Mouse (Mus musculus) R1 (cell line): ENCODE results near the gene Reg1.
A peak's percentile ranks its signal among the peaks of the same experiment; 100 is the strongest.
"Not testable (repeated sequence)": the region's sequence is repeated elsewhere in the genome, so short reads cannot be mapped to it uniquely, and the experiment has no call there.

Source experiments
- DNase-seq: peaks from one replicate; pipeline ENCODE4 v3.0.0-alpha.2; 2018; ENCODE audit warnings: low read depth, low spot score

Gene Reg1

GRCm38 (mm10) chr6:78422411-78422810 is at the start of gene Reg1:
TSS of gene Reg1 (plus strand) at chr6:78422711.
- DNase-seq: not testable (repeated sequence)

DNA sequence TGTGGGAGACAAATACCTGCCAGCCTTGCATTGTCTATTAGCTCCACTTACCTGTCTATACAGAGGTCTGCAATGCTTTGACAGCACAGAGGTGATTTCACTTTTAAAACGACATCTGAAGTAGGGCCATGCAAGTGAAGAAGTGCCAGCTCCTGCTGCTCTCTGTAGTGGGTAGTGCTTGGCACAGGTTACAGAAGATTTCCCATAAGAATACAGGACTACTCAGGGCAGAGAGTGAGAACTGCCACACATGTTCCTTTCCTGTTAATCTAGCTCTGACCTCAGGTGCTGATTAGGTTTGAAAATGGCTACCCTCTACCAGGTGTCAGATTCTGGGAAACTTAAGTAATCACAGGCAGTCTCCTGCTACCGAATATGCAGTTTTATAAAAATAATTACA is 43.7 kb upstream of the Reg1 start, which contains the start of gene Reg3d:
TSS of gene Reg3d (minus strand) at position 101 of the 400 bp plus-strand sequence.
- no peak for DNase-seq

- no peak for DNase-seq
These were observed 42.1 kb upstream of the Reg1 start, which contains the start of gene Reg3a for GRCm38 (mm10) chr6:78380409-78380808. TSS of gene Reg3a (plus strand) at chr6:78380709.

GRCm38 (mm10) chr6:78385609-78386008 is 36.9 kb upstream of the Reg1 start:
- no peak for DNase-seq

DNA sequence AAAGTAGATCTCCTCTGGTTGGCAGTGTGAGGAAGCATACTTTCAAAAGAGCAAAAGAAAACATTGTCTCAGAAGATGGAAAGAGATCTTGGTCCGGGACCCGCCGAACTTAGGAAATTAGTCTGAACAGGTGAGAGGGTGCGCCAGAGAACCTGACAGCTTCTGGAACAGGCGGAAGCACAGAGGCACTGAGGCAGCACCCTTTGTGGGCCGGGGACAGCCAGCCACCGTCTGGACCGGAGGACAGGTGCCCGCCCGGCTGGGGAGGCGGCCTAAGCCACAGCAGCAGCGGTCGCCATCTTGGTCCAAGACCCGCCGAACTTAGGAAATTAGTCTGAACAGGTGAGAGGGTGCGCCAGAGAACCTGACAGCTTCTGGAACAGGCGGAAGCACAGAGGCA is 27.2 kb upstream of the Reg1 start, which contains the start of gene Reg2:
TSS of gene Reg2 (plus strand) at position 301 of the 400 bp plus-strand sequence.
- DNase-seq: not testable (repeated sequence)

- DNase-seq: no peak
These were observed 3.0 kb downstream of the Reg1 start for GRCm38 (mm10) chr6:78425497-78425896.

DNA sequence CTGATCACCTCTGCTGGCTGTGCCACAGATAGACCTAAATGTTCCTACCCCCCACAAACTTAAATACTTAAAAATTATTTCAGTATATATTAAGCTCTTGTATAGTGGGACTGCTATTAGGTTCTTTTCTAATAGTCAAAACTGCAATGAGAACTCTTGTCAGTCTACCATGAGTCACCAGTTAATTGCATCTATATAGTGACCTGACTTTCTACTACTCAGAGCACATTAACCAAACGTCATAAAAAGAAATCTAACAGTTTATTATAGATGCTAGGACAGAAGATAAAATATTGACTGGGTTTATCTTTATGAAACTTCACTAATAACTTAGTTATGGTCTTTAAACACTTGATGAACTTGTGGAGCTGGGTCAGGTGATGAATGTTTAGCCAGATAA is 24.7 kb downstream of the Reg1 start:
- DNase-seq: no peak

DNA sequence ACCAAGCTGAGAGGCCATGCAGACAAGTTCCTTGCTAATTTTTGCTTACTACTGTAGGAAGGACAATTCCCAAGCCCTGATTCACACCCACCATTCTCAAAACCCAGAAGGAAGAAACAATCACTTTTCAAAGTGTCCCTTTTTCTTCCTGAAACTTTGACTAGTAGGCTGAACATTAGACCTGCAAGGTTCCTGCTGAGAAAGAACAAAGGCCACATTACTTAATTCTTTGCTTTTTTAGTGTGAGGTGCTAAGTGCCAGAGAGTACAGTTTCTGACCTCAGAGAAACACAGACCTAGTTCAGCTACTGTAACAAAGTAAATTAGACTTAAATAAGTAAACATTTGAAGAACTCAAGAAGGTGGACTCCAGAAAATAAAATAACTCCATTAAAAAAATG is 25.9 kb downstream of the Reg1 start:
- peak; percentile 2 for DNase-seq

DNA sequence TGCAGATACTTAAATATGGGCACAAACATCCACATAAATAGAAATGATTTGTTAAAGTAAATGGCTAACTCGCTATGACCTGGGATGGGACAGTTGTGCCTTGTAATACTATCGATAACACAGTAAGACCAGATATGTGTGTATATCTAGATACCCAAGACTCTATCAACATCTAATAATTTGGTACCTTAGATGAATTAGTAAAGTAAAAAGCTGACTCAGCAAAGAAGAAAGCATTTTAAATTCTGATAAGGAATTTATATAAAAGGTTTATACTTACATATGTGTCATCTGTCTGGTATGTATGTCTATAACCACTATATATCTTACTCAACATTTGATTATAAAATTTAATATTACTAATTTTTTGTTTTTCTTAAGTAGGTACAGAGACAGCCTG is 30.3 kb downstream of the Reg1 start:
- no peak for DNase-seq

DNA sequence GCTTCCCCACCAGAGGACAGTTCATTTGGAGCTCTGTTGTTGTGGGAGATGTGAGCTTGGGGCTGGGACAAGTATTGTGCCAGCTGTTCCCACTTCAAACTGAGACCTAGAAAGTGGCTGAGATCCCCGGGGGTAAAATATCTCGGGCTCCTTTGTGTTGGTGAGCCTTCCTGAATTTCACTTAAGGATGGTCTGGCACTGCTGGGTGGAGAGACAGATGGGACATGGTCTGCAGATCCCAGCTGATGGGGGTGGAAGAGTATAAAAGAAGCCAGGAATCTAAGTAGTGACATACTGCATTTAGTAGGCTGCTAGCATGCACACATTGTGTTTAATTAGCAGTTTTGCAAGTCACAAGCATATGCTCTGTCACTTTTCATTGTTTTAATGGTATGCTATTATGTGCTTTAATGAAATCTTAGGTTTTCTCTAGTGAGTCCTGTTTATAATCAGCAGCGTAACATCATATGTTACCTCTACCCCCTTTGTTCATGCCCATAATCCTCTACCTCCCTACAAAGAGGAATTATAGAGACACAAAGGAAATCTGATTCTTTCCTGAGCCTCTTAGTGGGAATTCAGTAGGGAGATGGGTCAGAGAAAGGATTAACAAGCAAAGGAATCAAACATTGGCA is 37.8 kb downstream of the Reg1 start:
- DNase-seq: no peak

GRCm38 (mm10) chr6:78462360-78462759 is 39.8 kb downstream of the Reg1 start:
- DNase-seq: no peak

- no peak for DNase-seq
These were observed 40.8 kb downstream of the Reg1 start for GRCm38 (mm10) chr6:78463266-78463665.

GRCm38 (mm10) chr6:78468772-78469171 is 46.3 kb downstream of the Reg1 start, which contains the start of gene Reg3g:
TSS of gene Reg3g (minus strand) at chr6:78468872.
- no peak for DNase-seq

DNA sequence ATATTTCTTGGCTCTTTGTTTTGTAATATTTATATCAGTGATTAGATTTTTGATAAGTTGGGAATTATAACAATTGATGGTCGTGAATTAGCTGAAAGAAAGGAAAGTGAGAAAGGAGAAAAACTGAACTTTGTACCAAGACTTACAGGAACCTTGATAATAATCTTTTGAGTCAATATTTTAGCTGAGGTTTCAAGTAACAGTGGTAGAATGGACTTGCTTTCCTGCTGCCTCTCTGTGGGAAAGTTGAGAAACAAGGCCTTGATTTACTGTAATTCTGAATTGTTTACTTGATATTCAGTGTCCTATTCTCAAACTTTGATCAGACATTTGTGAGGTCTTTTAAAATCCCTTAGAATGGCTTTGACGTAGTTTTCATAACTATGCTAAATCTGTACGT is 46.8 kb downstream of the Reg1 start:
- DNase-seq: no peak
